Mouse (Mus musculus): ENCODE results near the gene Atxn1. TPM values are rescaled to one million over a fixed set of nuclear protein-coding genes. Genes with fewer than 3 reads are reported as not detected.

The Atxn1 gene
- polyA plus RNA-seq, 1 experiment from 2014 or later: 6.8 TPM

DNA sequence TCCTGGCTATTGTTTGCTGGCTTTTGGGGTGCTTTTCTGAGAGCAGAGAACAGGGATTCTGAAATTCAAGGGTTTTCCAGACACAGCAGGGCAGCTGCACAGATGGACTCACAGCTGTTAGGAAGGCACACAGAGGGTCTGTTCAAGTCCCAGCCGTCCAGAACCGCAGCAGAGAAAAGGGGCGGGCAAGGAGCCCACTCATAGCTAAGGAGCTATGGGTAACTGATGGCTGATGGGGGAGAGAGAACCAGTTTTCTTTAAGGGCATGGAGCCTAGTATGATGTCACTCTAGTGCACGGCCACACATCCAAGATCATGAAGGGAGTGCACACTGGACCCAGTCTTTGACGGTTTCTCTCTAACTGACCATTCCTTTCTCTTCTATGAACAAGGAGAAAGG is 200.5 kb downstream of the Atxn1 start:
- no peak for TF ChIP-seq CTCF (IDR thresholded peaks at IDR 0.05; ENCODE audit: low read depth)
- H3K4me3 ChIP-seq (replicated peaks; ENCODE audit: low read depth, low read length): no peak overlapping the region
- H3K4me2 ChIP-seq (ENCODE audit: low read length): no peak overlapping the region
- DNase-seq (ENCODE audit: low spot score) (no peak), ATAC-seq (replicated peaks; ENCODE audit: low FRiP score, low read depth) (no peak)
- no peaks in the 10 kb centered on the region for H3K27me3 ChIP-seq (ENCODE audit: insufficient read depth, low read length)
- H3K27ac ChIP-seq: no peak overlapping the region
- H3K9me3 ChIP-seq (replicated peaks; ENCODE audit: low read length): no peaks in the 10 kb centered on the region
- no peaks in the 10 kb centered on the region for H3K4me1 ChIP-seq (replicated peaks; ENCODE audit: insufficient read depth, low read length)
- no peak overlapping the region for H3K9ac ChIP-seq (ENCODE audit: low read depth, low read length)
- WGBS: 88% methylated on average over 5 of the region's 5 CpGs
- H3K36me3 ChIP-seq (ENCODE audit: insufficient read depth, low read length): no peaks in the 10 kb centered on the region

DNA sequence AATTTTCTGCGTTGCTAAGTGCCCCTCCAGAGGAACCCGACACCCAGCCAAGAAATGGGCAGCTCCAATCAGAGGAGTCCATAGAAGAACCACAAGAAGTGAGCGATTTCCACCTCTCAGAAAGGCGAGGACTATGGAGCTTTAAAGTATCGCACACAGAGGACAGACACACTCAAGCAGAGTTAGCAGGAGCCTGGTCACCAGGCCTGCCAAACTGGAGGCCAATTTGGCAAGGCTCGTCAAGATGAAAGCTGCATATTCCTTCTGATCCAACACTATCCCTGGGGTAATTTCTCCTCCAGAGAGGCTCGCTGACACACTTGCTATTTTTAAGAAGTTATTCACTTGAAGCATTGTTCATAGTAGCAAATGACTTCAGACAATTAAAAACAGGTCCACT is 202.5 kb downstream of the Atxn1 start:
- Histone ChIP-seq H3K9me3 (replicated peaks; ENCODE audit: low read length) (no peaks in the 10 kb centered on the region), H3K27me3 (ENCODE audit: insufficient read depth, low read length) (no peaks in the 10 kb centered on the region), H3K4me1 (replicated peaks; ENCODE audit: insufficient read depth, low read length) (no peaks in the 10 kb centered on the region), H3K27ac (no peak overlapping the region), H3K36me3 (ENCODE audit: insufficient read depth, low read length) (no peaks in the 10 kb centered on the region), H3K9ac (ENCODE audit: low read depth, low read length) (no peak overlapping the region), H3K4me3 (replicated peaks; ENCODE audit: low read depth, low read length) (no peak overlapping the region), H3K4me2 (ENCODE audit: low read length) (no peak overlapping the region)
- ATAC-seq (replicated peaks; ENCODE audit: low FRiP score, low read depth): no peak
- 54% methylated on average over 7 of the region's 7 CpGs for WGBS
- TF ChIP-seq CTCF (IDR thresholded peaks at IDR 0.05; ENCODE audit: low read depth): no peak
- no peak for DNase-seq (ENCODE audit: low spot score)

DNA sequence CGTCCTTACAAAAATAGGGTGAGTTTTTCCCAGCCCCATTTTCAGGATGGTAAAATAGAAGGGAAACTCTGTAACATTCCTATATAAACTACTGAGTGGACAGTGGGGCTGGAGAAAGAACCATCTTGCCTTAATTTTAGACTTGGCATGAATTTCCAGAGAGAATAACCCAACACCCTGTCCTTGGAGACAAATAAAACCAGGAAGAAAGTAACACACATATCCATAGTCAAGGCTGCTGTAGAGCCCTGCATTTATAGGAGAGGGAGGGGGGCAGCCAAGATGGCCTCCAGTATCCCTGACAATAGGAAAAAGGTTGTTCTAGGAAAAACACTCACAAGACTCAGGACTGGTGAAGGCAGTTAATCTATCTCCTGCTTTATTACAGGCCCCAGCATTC is 210.3 kb downstream of the Atxn1 start:
- DNase-seq (ENCODE audit: low spot score): no peak

DNA sequence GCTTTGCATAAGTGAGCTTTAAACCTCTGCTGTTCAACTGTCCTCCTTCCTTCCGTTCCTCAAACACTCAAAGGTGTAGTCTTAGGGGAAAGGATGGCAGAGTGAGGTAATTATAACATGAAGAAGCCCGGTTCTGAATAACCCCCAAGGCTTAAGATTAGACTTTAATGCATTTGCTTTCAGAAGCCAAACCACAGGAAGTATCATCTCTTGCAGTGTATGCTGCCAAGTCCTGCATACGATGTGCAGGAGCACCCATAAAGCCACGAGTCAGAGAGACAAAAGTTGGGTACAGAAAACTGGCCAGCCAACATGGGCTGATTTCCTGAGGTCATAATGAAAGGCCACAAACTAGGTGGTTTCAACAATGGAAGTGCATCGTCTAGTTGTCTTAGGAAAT is 212.3 kb downstream of the Atxn1 start:
- Histone ChIP-seq H3K4me1 (replicated peaks; ENCODE audit: insufficient read depth, low read length) (no peaks in the 10 kb centered on the region), H3K9ac (ENCODE audit: low read depth, low read length) (no peak overlapping the region), H3K27ac (no peak overlapping the region), H3K4me3 (replicated peaks; ENCODE audit: low read depth, low read length) (no peak overlapping the region), H3K36me3 (ENCODE audit: insufficient read depth, low read length) (0 out of 2 replicates have a peak, but pooled peaks cover 7% of the 10 kb centered on the region), H3K27me3 (ENCODE audit: insufficient read depth, low read length) (no peaks in the 10 kb centered on the region), H3K9me3 (replicated peaks; ENCODE audit: low read length) (no peaks in the 10 kb centered on the region), H3K4me2 (ENCODE audit: low read length) (no peak overlapping the region)
- TF ChIP-seq CTCF (IDR thresholded peaks at IDR 0.05; ENCODE audit: low read depth): no peak
- ATAC-seq (replicated peaks; ENCODE audit: low FRiP score, low read depth) (no peak), DNase-seq (ENCODE audit: low spot score) (no peak)
- 74% methylated on average over 5 of the region's 5 CpGs for WGBS

More for the DNA sequence above, 210.3 kb downstream of the Atxn1 start:
- Histone ChIP-seq H3K27me3 (ENCODE audit: insufficient read depth, low read length) (no peaks in the 10 kb centered on the region), H3K9me3 (replicated peaks; ENCODE audit: low read length) (no peaks in the 10 kb centered on the region), H3K4me3 (replicated peaks; ENCODE audit: low read depth, low read length) (no peak overlapping the region), H3K27ac (no peak overlapping the region), H3K9ac (ENCODE audit: low read depth, low read length) (no peak overlapping the region), H3K4me2 (ENCODE audit: low read length) (no peak overlapping the region), H3K4me1 (replicated peaks; ENCODE audit: insufficient read depth, low read length) (no peaks in the 10 kb centered on the region), H3K36me3 (ENCODE audit: insufficient read depth, low read length) (0 out of 2 replicates have a peak, but pooled peaks cover 7% of the 10 kb centered on the region)
- TF ChIP-seq CTCF (IDR thresholded peaks at IDR 0.05; ENCODE audit: low read depth): no peak
- ATAC-seq (replicated peaks; ENCODE audit: low FRiP score, low read depth): no peak
- WGBS: 54% methylated on average over 1 of the region's 1 CpGs

DNA sequence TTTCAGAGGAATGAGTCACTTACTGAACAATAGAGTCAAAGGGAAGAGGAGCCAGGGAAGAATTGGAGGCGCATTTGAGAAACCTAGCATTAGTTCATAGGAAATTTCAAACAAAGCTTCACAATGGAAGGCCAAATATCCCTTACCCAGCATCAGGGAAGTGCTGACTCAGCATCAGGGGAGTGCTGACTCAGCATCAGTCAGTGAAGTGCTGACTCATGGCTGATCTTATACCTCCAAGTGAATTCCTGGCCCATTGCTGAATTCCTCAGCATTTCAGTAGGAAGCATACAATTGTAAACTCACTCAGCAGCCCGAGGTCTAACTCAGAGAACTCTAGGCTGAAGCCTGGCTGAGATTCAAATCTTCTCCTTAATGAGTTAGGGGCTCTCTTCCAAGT is 213.6 kb downstream of the Atxn1 start:
- Histone ChIP-seq H3K9me3 (replicated peaks; ENCODE audit: low read length) (no peaks in the 10 kb centered on the region), H3K4me2 (ENCODE audit: low read length) (no peak overlapping the region), H3K4me3 (replicated peaks; ENCODE audit: low read depth, low read length) (no peak overlapping the region), H3K36me3 (ENCODE audit: insufficient read depth, low read length) (0 out of 2 replicates have a peak, but pooled peaks cover under 1% of the 10 kb centered on the region), H3K27me3 (ENCODE audit: insufficient read depth, low read length) (no peaks in the 10 kb centered on the region), H3K4me1 (replicated peaks; ENCODE audit: insufficient read depth, low read length) (no peaks in the 10 kb centered on the region; the same call in 1 of the 2 replicates), H3K27ac (no peak overlapping the region), H3K9ac (ENCODE audit: low read depth, low read length) (no peak overlapping the region)
- WGBS: 74% methylated on average over 2 of the region's 2 CpGs
- ATAC-seq (replicated peaks; ENCODE audit: low FRiP score, low read depth): no peak
- no peak for TF ChIP-seq CTCF (IDR thresholded peaks at IDR 0.05; ENCODE audit: low read depth)
- DNase-seq (ENCODE audit: low spot score): peak; percentile 40

DNA sequence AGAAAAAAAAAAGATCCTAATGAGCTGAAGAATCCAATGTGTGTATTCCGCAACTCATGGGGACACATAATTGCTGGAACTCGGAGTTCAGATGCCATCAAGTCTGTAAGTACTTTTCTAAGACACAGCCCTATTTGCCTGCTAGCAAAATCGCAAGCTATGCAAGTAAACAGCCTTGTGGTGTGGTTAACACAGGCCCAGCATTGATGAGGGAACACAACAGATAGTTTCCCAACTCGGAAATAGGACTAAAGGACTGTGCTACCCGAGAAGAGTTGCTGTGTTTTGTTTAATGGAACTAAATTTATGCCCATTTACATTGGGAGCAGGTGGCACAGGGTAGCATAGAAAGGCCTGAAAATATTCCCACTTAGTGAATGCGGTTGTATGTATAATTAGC is 214.2 kb downstream of the Atxn1 start:
- DNase-seq (ENCODE audit: low spot score) (no peak), ATAC-seq (replicated peaks; ENCODE audit: low FRiP score, low read depth) (no peak)
- H3K4me1 ChIP-seq (replicated peaks; ENCODE audit: insufficient read depth, low read length): no peaks in the 10 kb centered on the region; the same call in 1 of the 2 replicates
- no peaks in the 10 kb centered on the region for H3K36me3 ChIP-seq (ENCODE audit: insufficient read depth, low read length)
- no peak overlapping the region for H3K4me3 ChIP-seq (replicated peaks; ENCODE audit: low read depth, low read length)
- no peak overlapping the region for H3K4me2 ChIP-seq (ENCODE audit: low read length)
- H3K27me3 ChIP-seq (ENCODE audit: insufficient read depth, low read length): no peaks in the 10 kb centered on the region
- H3K9me3 ChIP-seq (replicated peaks; ENCODE audit: low read length): no peaks in the 10 kb centered on the region
- H3K9ac ChIP-seq (ENCODE audit: low read depth, low read length): no peak overlapping the region
- H3K27ac ChIP-seq: 0 out of 2 replicates have a peak overlapping the region, but pooled peaks have one; percentile 31
- TF ChIP-seq CTCF (IDR thresholded peaks at IDR 0.05; ENCODE audit: low read depth): no peak
- 77% methylated on average over 6 of the region's 6 CpGs for WGBS

DNA sequence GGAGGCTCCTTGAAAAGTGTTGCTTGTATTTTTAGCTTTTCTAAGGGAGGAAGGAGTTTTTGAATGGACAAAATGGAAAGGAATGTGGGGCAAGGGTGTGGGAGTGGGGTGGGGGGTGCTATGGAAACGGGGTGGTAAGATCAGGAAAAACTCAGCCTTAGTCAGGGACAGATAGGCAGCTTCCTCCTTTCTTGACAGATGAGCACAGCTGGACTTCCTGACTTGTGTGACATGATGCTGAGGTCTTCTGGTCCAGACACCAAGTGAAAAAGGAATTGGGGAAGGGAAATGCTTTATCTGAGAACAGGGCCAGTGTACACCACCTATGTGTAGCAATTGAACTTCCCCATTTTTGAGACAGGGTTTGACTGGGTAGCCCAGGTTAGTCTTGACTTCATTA is 214.9 kb downstream of the Atxn1 start:
- Histone ChIP-seq H3K9me3 (replicated peaks; ENCODE audit: low read length) (no peaks in the 10 kb centered on the region), H3K4me3 (replicated peaks; ENCODE audit: low read depth, low read length) (no peak overlapping the region), H3K27me3 (ENCODE audit: insufficient read depth, low read length) (no peaks in the 10 kb centered on the region), H3K4me2 (ENCODE audit: low read length) (no peak overlapping the region), H3K27ac (peak overlapping the region; percentile 13; the same call in 1 of the 2 replicates), H3K36me3 (ENCODE audit: insufficient read depth, low read length) (no peaks in the 10 kb centered on the region), H3K4me1 (replicated peaks; ENCODE audit: insufficient read depth, low read length) (no peaks in the 10 kb centered on the region; the same call in 1 of the 2 replicates), H3K9ac (ENCODE audit: low read depth, low read length) (no peak overlapping the region)
- DNase-seq (ENCODE audit: low spot score) (peak; percentile 31), ATAC-seq (replicated peaks; ENCODE audit: low FRiP score, low read depth) (no peak)
- WGBS: 33% methylated on average over 1 of the region's 1 CpGs
- no peak for TF ChIP-seq CTCF (IDR thresholded peaks at IDR 0.05; ENCODE audit: low read depth)
